Mouse (Mus musculus): ENCODE results near the gene Nup54.

DNA sequence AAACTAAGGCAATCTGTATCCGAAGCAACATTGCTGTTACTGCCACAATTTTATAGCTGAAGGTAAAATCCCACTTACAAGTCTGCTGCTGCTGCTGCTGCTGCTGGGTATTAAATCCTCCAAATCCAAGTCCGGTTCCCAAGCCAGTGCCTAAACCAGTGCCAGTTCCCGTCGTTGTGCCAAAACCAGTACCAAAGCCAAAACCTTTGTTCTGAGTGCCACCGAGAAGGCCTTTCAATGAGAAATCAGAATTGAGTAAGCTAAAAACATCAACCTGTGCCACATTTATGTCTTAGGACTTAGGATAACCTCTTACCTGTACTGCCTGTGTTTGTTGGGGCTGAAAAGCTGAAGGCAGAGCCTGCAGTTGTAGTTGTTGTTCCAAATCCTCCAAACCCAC, 4.3 kb downstream of the Nup54 start:
- no peak for TF ChIP-seq CTCF (IDR thresholded peaks at IDR 0.05; ENCODE audit: low read depth)
- TF ChIP-seq EP300 (IDR thresholded peaks at IDR 0.05; ENCODE audit: low read depth): no peak
